Mouse (Mus musculus) limb, embryonic 12.5 days (tissue): ENCODE data around the gene Tmem231. TPM values are rescaled to one million over a fixed set of nuclear protein-coding genes. Genes with fewer than 3 reads are reported as not detected.

Source experiments
- ATAC-seq: fragments of 200-750 bp; cut with Nextera tagmentation; 2 replicates; pipeline ENCODE4 v1.8.0; 2017; ENCODE audit warnings: low read depth, moderate TSS enrichment; ENCODE audit not compliant: insufficient number of reproducible peaks, insufficient read depth, low FRiP score, low TSS enrichment
- H3K27ac ChIP-seq: fragments of 300-500 bp; sonication (generic); 2 replicates; pipeline ENCODE4 v1.5.1; 2016; ENCODE audit warnings: mild to moderate bottlenecking, moderate library complexity
- H3K27me3 ChIP-seq: fragments of 300-500 bp; sonication (generic); 2 replicates; pipeline ENCODE4 v1.6.1; 2016; ENCODE audit warnings: mild to moderate bottlenecking, moderate library complexity
- H3K36me3 ChIP-seq: fragments of 300-500 bp; sonication (generic); 2 replicates; pipeline ENCODE4 v1.6.1; 2016; ENCODE audit warnings: mild to moderate bottlenecking, moderate library complexity
- H3K4me1 ChIP-seq: fragments of 300-500 bp; sonication (generic); replicated peaks from 2 replicates; pipeline ENCODE4 v1.6.1; 2016
- H3K4me2 ChIP-seq: fragments of 300-500 bp; sonication (generic); 2 replicates; pipeline ENCODE4 v1.6.1; 2016; ENCODE audit warnings: mild to moderate bottlenecking, moderate library complexity
- H3K4me3 ChIP-seq: fragments of 300-500 bp; sonication (generic); replicated peaks from 2 replicates; pipeline ENCODE4 v1.5.1; 2016; ENCODE audit warnings: mild to moderate bottlenecking
- H3K9ac ChIP-seq: fragments of 300-500 bp; sonication (generic); replicated peaks from 2 replicates; pipeline ENCODE4 v1.6.1; 2016; ENCODE audit warnings: mild to moderate bottlenecking, moderate library complexity
- H3K9me3 ChIP-seq: fragments of 300-500 bp; sonication (generic); 2 replicates; pipeline ENCODE4 v1.6.1; 2016; ENCODE audit warnings: mild to moderate bottlenecking, moderate library complexity
- WGBS: fragments of 180-500 bp; shearing (Covaris S2); methylation state at CpG from one replicate; pipeline ENCODE4 v1.1.7; 2016; 5-methylcytosine and 5-hydroxymethylcytosine counted together
- polyA plus RNA-seq: library from polyadenylated mRNA; unstranded; fragments of >200 nt; fragmentation: Nextera tagmentation; extraction: Ambion mirVana; gene quantifications from 2 replicates; pipeline ENCODE4 v1.2.1, GENCODE M21; 2016

Gene Tmem231
- polyA plus RNA-seq, 1 experiment from 2014 or later: 20.9 TPM

DNA sequence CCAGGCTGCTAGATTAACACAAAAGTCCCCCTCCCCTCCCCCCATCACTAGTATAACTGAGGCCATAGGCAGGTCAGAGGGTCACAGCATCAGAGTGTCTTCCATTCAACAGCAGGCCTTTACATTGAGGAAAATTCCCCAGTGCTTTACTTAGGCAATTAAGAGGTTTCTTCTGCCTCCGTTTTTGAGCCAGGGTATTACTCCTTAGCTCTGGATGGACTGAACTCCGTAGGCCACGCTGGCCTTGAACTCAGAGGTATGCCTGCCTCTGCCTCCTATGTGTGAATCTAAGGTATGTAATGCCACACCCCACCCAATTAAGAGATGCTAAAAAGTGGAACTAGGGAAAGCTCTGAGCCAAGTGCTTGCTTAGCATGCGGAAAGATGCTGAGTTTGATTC, 29.9 kb upstream of the Tmem231 start:
- Histone ChIP-seq H3K4me1 (0 out of 2 replicates have a peak, but pooled peaks cover 3% of the 10 kb centered on the region), H3K4me2 (no peak overlapping the region), H3K36me3 (peaks cover 16% of the 10 kb centered on the region; the same call in 1 of the 2 replicates), H3K9me3 (no peaks in the 10 kb centered on the region), H3K27ac (no peak overlapping the region), H3K9ac (no peak overlapping the region), H3K27me3 (no peaks in the 10 kb centered on the region), H3K4me3 (no peak overlapping the region)
- 83% methylated on average over 4 of the region's 4 CpGs for WGBS
- ATAC-seq: no peak

DNA sequence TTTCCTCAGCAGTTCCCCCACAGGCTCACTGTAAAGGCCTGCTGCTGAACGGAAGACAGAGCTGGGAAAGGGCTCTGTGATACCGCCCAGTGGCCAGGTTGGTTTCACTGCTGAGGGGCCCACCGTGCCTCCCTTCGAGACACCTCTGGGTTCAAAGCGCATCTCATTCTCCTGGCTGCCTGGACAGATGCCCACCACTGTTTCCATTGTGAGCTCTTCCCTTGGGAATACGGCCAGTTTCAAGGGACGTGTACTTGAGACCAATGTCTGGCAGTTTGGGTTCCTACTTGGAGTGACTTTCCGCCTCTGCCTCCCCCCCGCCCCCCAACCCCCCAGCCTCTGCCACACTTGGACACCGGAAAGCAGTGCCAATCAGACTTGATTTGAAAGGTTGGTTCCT, 29.4 kb upstream of the Tmem231 start:
- Histone ChIP-seq H3K27me3 (no peaks in the 10 kb centered on the region), H3K4me3 (no peak overlapping the region), H3K9ac (no peak overlapping the region), H3K4me1 (no peaks in the 10 kb centered on the region), H3K9me3 (no peaks in the 10 kb centered on the region), H3K4me2 (no peak overlapping the region), H3K27ac (no peak overlapping the region), H3K36me3 (peaks cover 20% of the 10 kb centered on the region; the same call in 1 of the 2 replicates)
- WGBS: 76% methylated on average over 10 of the region's 10 CpGs
- no peak for ATAC-seq

DNA sequence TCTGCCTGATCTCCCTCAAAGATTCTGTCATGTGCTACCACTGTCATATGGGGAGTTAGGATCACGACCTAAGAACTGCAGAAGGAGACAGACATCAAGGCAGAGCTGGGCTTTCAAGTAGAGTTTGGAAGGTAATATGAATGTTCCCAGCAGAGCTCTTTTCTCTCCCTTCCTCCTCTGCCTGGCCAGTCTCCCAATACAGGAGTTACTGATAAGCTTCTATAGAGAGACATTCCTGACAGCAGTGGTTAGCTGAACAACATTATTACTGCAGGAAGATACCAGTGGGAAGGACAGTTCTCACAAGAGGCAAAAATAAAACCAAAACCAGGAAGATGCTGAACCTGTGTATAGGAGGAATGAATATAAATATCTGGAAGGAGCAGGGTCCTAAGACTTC, 28.9 kb upstream of the Tmem231 start:
- Histone ChIP-seq H3K4me1 (no peaks in the 10 kb centered on the region), H3K27ac (no peak overlapping the region), H3K36me3 (peaks cover 25% of the 10 kb centered on the region), H3K9me3 (no peaks in the 10 kb centered on the region), H3K9ac (no peak overlapping the region), H3K4me2 (no peak overlapping the region), H3K27me3 (no peaks in the 10 kb centered on the region), H3K4me3 (no peak overlapping the region)
- WGBS: 70% methylated on average over 1 of the region's 1 CpGs
- ATAC-seq: no peak

DNA sequence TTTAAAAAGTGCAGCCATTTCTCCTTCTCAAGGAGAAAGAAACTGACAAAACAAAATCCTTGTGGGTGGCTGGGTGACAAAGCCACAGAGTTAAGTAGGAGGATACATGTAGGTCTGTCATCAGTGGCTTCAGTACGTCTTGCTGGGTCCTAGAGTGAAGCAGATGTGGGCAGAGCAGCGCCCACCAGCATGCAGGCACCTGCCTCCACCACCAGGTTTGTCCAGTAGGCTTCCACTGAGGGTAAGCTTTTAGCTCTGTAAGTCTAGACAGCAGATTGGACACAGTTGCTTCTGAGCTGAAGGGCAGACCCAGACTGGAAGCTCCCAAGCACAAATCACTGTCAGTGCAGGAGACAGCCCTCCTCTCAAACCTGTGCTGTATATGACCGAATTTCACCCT, 27.6 kb upstream of the Tmem231 start:
- WGBS: 79% methylated on average over 3 of the region's 3 CpGs
- H3K4me3 ChIP-seq: no peak overlapping the region
- ATAC-seq: no peak
- H3K9ac ChIP-seq: no peak overlapping the region
- no peak overlapping the region for H3K27ac ChIP-seq
- H3K27me3 ChIP-seq: no peaks in the 10 kb centered on the region
- H3K36me3 ChIP-seq: peaks cover 38% of the 10 kb centered on the region
- no peaks in the 10 kb centered on the region for H3K9me3 ChIP-seq
- no peaks in the 10 kb centered on the region for H3K4me1 ChIP-seq
- H3K4me2 ChIP-seq: no peak overlapping the region

DNA sequence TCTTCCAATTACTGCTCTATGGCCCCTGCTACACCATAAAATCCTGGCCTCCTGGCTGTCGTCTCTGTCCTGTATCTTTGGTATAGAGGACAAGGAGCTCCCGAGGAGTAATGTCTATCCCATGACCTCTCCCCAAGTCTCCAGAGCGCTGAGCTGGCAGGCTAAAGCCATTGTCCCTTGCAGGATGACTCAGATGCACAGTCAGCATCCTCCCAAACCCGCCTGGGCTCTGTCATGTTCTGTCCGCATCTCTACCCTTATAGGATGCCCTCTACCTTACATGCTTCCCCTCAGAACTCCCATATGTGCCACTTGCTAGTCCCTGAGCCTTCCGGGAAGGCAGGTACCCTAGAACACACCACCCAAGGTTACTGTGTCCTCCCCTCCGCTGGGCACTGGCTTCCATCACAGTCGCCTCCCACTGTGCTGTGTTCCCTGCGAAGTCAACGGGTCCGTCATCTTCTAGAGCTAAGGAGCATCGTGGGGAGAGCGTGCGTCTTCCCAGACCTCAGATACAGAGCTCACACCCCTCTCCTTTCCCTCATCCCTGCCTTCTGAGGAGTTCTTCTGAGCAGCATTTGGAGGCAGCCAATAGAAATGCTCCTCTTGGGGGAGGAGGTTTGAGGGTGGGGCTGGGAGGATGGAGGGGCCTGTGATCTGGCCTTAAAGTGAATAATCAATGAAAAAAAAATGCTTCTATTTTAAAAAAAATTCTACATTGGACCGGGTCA, 27.1 kb upstream of the Tmem231 start:
- peaks cover 43% of the 10 kb centered on the region for H3K36me3 ChIP-seq
- no peak overlapping the region for H3K27ac ChIP-seq
- no peak for ATAC-seq
- no peak overlapping the region for H3K4me3 ChIP-seq
- H3K9ac ChIP-seq: no peak overlapping the region
- no peaks in the 10 kb centered on the region for H3K9me3 ChIP-seq
- no peak overlapping the region for H3K4me2 ChIP-seq
- 71% methylated on average over 15 of the region's 15 CpGs for WGBS
- no peaks in the 10 kb centered on the region for H3K4me1 ChIP-seq
- no peaks in the 10 kb centered on the region for H3K27me3 ChIP-seq

DNA sequence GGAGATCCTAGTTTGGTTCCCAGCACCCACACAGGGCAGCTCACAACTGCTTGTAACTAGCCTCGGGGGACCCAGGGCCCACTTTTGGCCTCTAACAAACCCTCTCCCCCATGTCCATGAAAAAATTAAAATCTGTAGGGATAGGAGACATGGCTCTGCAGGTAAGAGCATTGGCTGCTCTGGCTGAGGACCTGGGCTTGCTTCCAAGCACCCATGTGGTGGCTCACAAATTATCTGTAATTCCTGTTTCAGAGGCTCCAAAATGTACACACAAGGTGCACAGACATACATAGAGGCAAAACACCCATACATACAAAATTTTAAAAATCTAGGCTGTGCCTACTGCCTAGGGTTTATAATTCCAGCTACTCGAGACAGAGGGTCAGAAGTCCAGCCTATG, 23.6 kb upstream of the Tmem231 start:
- Histone ChIP-seq H3K27ac (no peak overlapping the region), H3K27me3 (no peaks in the 10 kb centered on the region), H3K36me3 (peaks cover 74% of the 10 kb centered on the region), H3K9me3 (no peaks in the 10 kb centered on the region), H3K4me3 (no peak overlapping the region), H3K4me2 (no peak overlapping the region), H3K4me1 (no peaks in the 10 kb centered on the region), H3K9ac (no peak overlapping the region)
- ATAC-seq: no peak
- 89% methylated on average over 2 of the region's 2 CpGs for WGBS

DNA sequence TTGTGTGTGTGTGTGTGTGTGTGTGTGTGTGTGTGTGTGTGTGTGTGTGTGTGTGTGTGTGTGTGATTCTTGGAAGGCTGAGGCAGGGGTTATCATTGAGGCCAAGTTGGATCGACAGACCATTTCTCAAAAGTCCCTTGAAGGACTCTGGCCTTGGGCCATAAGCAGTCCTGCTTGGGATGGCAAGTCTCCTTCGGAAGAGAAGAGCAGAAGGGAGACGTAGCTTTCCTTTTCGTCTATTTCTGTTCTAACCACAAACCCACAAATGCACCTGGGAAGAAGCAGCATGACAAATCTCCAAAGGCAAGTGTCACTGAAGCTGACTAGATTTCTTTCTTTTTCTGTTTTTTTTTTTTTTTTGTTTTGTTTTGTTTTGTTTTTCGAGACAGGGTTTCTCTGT, 22.2 kb upstream of the Tmem231 start:
- 90% methylated on average over 5 of the region's 5 CpGs for WGBS
- Histone ChIP-seq H3K4me3 (no peak overlapping the region), H3K36me3 (peaks cover 82% of the 10 kb centered on the region)

DNA sequence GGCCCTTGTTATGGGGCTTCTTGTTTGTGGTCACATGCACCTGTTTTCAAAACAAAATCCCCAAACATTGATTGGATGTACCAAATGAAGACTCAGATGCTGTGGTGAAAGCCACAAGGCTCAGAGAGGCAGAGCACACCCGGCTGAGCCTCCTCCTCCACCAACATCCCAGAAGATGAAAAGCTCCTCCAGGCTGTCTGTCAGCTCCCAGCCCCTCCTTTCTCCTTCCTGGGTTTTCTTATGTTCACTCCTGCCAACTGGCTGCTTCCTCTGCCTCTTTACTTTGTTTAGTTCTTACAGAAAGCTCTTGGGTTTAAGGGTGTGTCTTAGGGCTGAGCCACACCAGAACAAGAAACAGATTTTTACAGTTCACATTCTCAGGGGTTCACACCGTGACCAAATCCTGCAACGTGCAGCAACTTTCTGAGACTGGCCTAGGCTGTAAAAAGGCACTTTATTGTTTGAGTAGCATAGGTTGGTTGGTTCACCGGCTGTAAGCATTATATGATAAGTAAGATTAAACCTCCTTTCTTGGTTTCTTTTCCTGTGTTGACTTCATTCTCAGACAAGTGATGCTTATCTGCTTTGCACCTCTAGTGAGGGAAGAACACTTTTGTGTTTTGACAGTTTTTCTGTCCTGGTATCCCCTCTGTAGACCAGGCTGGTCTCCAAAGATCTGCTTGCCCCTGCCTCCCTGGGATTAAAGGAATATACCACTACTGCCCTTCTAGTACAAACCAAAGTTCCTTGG, 21.3 kb upstream of the Tmem231 start:
- no peaks in the 10 kb centered on the region for H3K4me1 ChIP-seq
- WGBS: 82% methylated on average over 4 of the region's 4 CpGs
- peaks cover 88% of the 10 kb centered on the region for H3K36me3 ChIP-seq
- no peak overlapping the region for H3K9ac ChIP-seq
- ATAC-seq: no peak
- no peak overlapping the region for H3K4me3 ChIP-seq
- H3K27ac ChIP-seq: no peak overlapping the region
- H3K27me3 ChIP-seq: no peaks in the 10 kb centered on the region
- H3K9me3 ChIP-seq: no peaks in the 10 kb centered on the region
- H3K4me2 ChIP-seq: no peak overlapping the region

More for the DNA sequence above, 22.2 kb upstream of the Tmem231 start:
- Histone ChIP-seq H3K4me1 (no peaks in the 10 kb centered on the region), H3K9me3 (no peaks in the 10 kb centered on the region), H3K9ac (no peak overlapping the region), H3K27ac (no peak overlapping the region), H3K27me3 (no peaks in the 10 kb centered on the region), H3K4me2 (no peak overlapping the region)
- no peak for ATAC-seq

DNA sequence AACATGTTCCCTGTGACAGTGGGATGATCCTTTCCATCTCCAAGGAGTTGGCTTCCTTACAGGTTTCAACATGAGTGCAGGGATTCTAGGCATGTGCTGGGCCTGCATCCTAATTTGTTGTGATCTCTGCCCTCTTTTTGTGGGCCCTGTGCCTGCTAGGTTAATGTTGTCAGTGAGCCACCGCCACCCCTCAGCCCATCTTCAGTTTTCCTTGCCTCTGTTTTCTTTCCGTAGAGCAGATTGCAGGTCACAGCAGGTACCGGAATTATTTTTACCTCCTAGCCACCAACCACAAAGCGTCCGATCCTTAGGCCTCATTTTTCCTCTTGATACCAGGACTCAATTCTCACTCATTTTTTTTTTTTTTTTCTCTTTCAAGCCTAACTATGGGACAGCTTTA, 18.3 kb upstream of the Tmem231 start:
- Histone ChIP-seq H3K4me3 (no peak overlapping the region), H3K27me3 (no peaks in the 10 kb centered on the region)
- ATAC-seq: no peak

DNA sequence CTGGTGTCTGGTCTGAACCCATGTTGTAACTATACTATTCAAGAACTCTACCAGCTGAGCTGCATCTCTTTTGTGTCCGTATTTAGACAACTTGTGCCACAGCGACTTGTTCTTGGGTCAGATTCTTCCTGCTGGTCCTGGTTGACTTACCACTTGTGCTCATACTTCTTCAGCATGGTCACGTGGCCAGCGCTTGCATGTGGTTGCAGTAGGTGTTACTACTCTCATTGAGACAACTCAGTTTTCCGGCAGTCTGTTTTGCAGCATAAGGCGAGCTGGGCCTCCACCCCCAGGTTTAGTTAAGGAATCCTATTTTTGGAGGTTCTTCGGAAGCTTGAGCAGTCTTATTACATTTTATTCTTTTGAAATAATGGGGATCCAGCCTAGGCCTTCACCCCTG, 17.6 kb upstream of the Tmem231 start:
- Histone ChIP-seq H3K4me2 (no peak overlapping the region), H3K9me3 (no peaks in the 10 kb centered on the region), H3K9ac (no peak overlapping the region), H3K4me1 (no peaks in the 10 kb centered on the region), H3K27ac (no peak overlapping the region), H3K36me3 (peaks cover 90% of the 10 kb centered on the region), H3K27me3 (no peaks in the 10 kb centered on the region), H3K4me3 (no peak overlapping the region)
- no peak for ATAC-seq
- 98% methylated on average over 7 of the region's 7 CpGs for WGBS

More for the DNA sequence above, 18.3 kb upstream of the Tmem231 start:
- H3K9ac ChIP-seq: no peak overlapping the region
- WGBS: 91% methylated on average over 5 of the region's 5 CpGs
- H3K4me2 ChIP-seq: no peak overlapping the region
- no peaks in the 10 kb centered on the region for H3K4me1 ChIP-seq
- H3K27ac ChIP-seq: no peak overlapping the region
- H3K36me3 ChIP-seq: peaks cover 91% of the 10 kb centered on the region
- no peaks in the 10 kb centered on the region for H3K9me3 ChIP-seq

DNA sequence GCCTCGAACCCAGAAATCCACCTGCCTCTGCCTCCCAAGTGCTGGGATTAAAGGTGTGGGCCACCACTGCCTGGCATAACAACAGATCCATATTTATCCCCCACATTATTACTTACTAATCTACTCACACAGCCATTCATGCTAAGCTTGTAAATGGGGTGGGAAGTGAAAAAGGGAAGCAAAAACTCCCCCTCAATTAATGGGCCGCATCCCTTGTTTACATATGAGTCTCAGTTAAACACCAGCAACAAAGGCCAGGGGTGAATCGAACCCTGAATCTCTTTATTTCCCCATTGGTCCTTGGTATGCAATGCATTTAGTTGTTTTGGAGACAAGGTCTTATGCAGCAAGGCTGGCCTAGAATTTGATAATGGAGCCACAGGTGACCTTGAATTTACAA, 17.2 kb upstream of the Tmem231 start:
- WGBS: 89% methylated on average over 3 of the region's 3 CpGs
- H3K9me3 ChIP-seq: no peaks in the 10 kb centered on the region

More for the DNA sequence above, 17.2 kb upstream of the Tmem231 start:
- Histone ChIP-seq H3K27me3 (no peaks in the 10 kb centered on the region), H3K27ac (no peak overlapping the region), H3K4me1 (no peaks in the 10 kb centered on the region), H3K4me3 (no peak overlapping the region), H3K36me3 (peaks cover 90% of the 10 kb centered on the region), H3K9ac (no peak overlapping the region), H3K4me2 (no peak overlapping the region)
- ATAC-seq: no peak
